Comparison of ENCODE assay signal across 8 mouse cellular contexts in the genomic region with DNA sequence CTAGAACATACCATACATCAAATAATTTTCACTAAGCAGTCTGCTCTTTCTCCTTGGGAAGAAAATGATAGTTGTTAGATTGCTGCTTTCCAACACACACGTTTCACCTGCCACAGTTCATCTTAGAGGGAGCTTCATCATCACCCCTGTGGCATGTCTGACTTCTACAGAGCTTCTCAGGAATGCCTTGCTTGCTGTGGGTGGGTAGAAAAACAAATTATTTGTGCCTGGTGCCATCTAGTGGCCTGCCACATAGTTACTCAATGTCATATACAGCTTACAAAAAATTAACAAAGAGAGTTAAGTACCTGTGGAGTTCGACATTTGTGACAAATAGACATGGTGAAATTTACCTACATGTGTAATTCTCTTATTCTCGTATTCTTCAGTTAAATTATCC.
DNase-seq lines count a peak whose midpoint lies in the region; ATAC-seq and TF ChIP-seq lines count a peak whose summit lies in the region.

No protein-coding gene starts in this region.

- H3K27me3 ChIP-seq in hindbrain, embryonic 13.5 days = no peaks in the 10 kb centered on the region
- no peaks in the 10 kb centered on the region; the same call in 1 of the 2 replicates for H3K27me3 ChIP-seq in midbrain, embryonic 10.5 days (ENCODE audit: low read depth, poor library complexity, severe bottlenecking)

- H3K9ac ChIP-seq in hindbrain, embryonic 13.5 days = no peak overlapping the region

- TF ChIP-seq POLR2A in cortical plate, adult 2 months (IDR thresholded peaks at IDR 0.05; ENCODE audit: extremely low read depth, insufficient read depth, low read length) = no peak

- TF ChIP-seq CTCF in cortical plate, adult 2 months (IDR thresholded peaks at IDR 0.05; ENCODE audit: extremely low read depth, insufficient read depth, low read length) = peak; percentile 63; the same call in 1 of the 2 replicates

- H3K27ac ChIP-seq in cortical plate, adult 2 months (ENCODE audit: insufficient read depth, low read length) = no peak overlapping the region
- H3K27ac ChIP-seq in hindbrain, embryonic 13.5 days = no peak overlapping the region
- no peak overlapping the region for H3K27ac ChIP-seq in midbrain, embryonic 10.5 days (replicated peaks)

- ATAC-seq in hindbrain, embryonic 13.5 days (ENCODE audit: low FRiP score) = peak; percentile 63; the same call in 1 of the 2 replicates

- 19% methylated on average over 3 of the region's 3 CpGs for WGBS in hindbrain, embryonic 13.5 days
- WGBS in midbrain, embryonic 10.5 days = 22% methylated on average over 3 of the region's 3 CpGs

- DNase-seq in gastrocnemius, postnatal 10 days = peak; percentile 35
- DNase-seq in gastrocnemius, adult 8-10 months (ENCODE audit: low spot score in 2 of 2) = no peak
- peak; percentile 67 for DNase-seq in MN1 (ENCODE audit: low spot score)
- DNase-seq in layer of hippocampus, postnatal 14 days (ENCODE audit: low spot score in 2 of 2) = peak; percentile 68 to 77
- DNase-seq in midbrain, embryonic 10.5 days (ENCODE audit: low spot score) = peak; percentile 51
- peak; percentile 23 for DNase-seq in yolk sac, embryonic 10.5 days (ENCODE audit: low spot score)

- H3K4me2 ChIP-seq in hindbrain, embryonic 13.5 days = no peak overlapping the region

- no peaks in the 10 kb centered on the region for H3K9me3 ChIP-seq in hindbrain, embryonic 13.5 days
- no peaks in the 10 kb centered on the region for H3K9me3 ChIP-seq in midbrain, embryonic 10.5 days (replicated peaks)

- H3K36me3 ChIP-seq in hindbrain, embryonic 13.5 days = peaks cover 13% of the 10 kb centered on the region
- H3K36me3 ChIP-seq in midbrain, embryonic 10.5 days = peaks cover 10% of the 10 kb centered on the region; the same call in 1 of the 2 replicates

- no peaks in the 10 kb centered on the region for H3K4me1 ChIP-seq in cortical plate, adult 2 months (ENCODE audit: control insufficient read depth, insufficient read depth, low read length)
- no peaks in the 10 kb centered on the region for H3K4me1 ChIP-seq in hindbrain, embryonic 13.5 days (replicated peaks)
- no peaks in the 10 kb centered on the region for H3K4me1 ChIP-seq in midbrain, embryonic 10.5 days

- H3K4me3 ChIP-seq in cortical plate, adult 2 months (ENCODE audit: insufficient read depth, low read length) = no peak overlapping the region
- no peak overlapping the region for H3K4me3 ChIP-seq in hindbrain, embryonic 13.5 days
- no peak overlapping the region for H3K4me3 ChIP-seq in midbrain, embryonic 10.5 days

Comparison
In these comparisons a context has a peak if more than half of its experiments do, and no peak if none do; other contexts are left out.
1. DNase-seq: peak in gastrocnemius, postnatal 10 days (single experiment), MN1 (single experiment), layer of hippocampus, postnatal 14 days (2 of 2), midbrain, embryonic 10.5 days (single experiment) and yolk sac, embryonic 10.5 days (single experiment); none in gastrocnemius, adult 8-10 months (0 of 2).